10 mouse cellular contexts compared by ENCODE assay signal in genomic region chr11:115510507-115510888, GRCm38 (mm10). TPM values are rescaled to one million over a fixed set of nuclear protein-coding genes. Genes with fewer than 3 reads are reported as not detected.
A peak's percentile ranks its signal among the peaks of the same experiment; 100 is the strongest.
DNase-seq lines count a peak whose midpoint lies in the region; ATAC-seq and TF ChIP-seq lines count a peak whose summit lies in the region.
"Had no signal": no experiment of that assay in that cellular context is flagged by ENCODE, and none has a peak within 500 bp of the region (broad histone marks: within the 10 kb centered on the region; RNA-seq: fewer than 3 reads in every experiment).

No protein-coding gene starts in this region.

- peaks cover 34% of the 10 kb centered on the region for H3K36me3 ChIP-seq in hindbrain, embryonic 10.5 days
- no peaks in the 10 kb centered on the region for H3K36me3 ChIP-seq in liver, embryonic 15.5 days (replicated peaks)

- H3K4me2 ChIP-seq in liver, embryonic 15.5 days = peak overlapping the region; percentile 78

- no peak for ATAC-seq in liver, embryonic 15.5 days (ENCODE audit: insufficient read depth)

- intact Hi-C loops in gastrocnemius, adult 2 months (cut with DNase I) = no loop called here

- TF ChIP-seq CTCF in gastrocnemius, adult 2 months (IDR thresholded peaks at IDR 0.05) = no peak

- H3K27me3 ChIP-seq in hindbrain, embryonic 10.5 days (ENCODE audit: insufficient read depth, poor library complexity, severe bottlenecking) = no peaks in the 10 kb centered on the region
- H3K27me3 ChIP-seq in liver, embryonic 15.5 days = no peaks in the 10 kb centered on the region

- 64% methylated on average over 5 of the region's 5 CpGs for WGBS in hindbrain, embryonic 10.5 days
- 14% methylated on average over 5 of the region's 5 CpGs for WGBS in liver, embryonic 15.5 days (ENCODE audit: insufficient replicate concordance)

- H3K4me1 ChIP-seq in hindbrain, embryonic 10.5 days (replicated peaks) = peaks cover 76% of the 10 kb centered on the region
- peaks cover 83% of the 10 kb centered on the region for H3K4me1 ChIP-seq in liver, embryonic 15.5 days (replicated peaks)

- no peak overlapping the region for H3K4me3 ChIP-seq in gastrocnemius, adult 2 months
- H3K4me3 ChIP-seq in hindbrain, embryonic 10.5 days = peak overlapping the region; percentile 100
- peak overlapping the region; percentile 91 for H3K4me3 ChIP-seq in liver, embryonic 15.5 days (replicated peaks)

- no peaks in the 10 kb centered on the region for H3K9me3 ChIP-seq in hindbrain, embryonic 10.5 days
- no peaks in the 10 kb centered on the region for H3K9me3 ChIP-seq in liver, embryonic 15.5 days (replicated peaks)

- peak overlapping the region; percentile 42 for H3K9ac ChIP-seq in liver, embryonic 15.5 days

- DNase-seq in gastrocnemius, adult 2 months = no peak
- DNase-seq in gastrocnemius, postnatal 4 days (ENCODE audit: low spot score in 2 of 2) = no peak
- peak; percentile 58 for DNase-seq in A20 (ENCODE audit: low read depth, low spot score)
- DNase-seq in hindbrain, embryonic 10.5 days (ENCODE audit: low spot score) = no peak
- DNase-seq in cerebellum, adult 11 months = no peak
- no peak for DNase-seq in left cerebral cortex, adult 9 months (ENCODE audit: low spot score in 2 of 2)
- DNase-seq in urinary bladder, postnatal 14 days (ENCODE audit: low spot score) = no peak
- DNase-seq: adrenal gland, postnatal 25 days had no signal

- peak overlapping the region; percentile 52 for H3K27ac ChIP-seq in gastrocnemius, adult 2 months
- H3K27ac ChIP-seq in hindbrain, embryonic 10.5 days = peak overlapping the region; percentile 68
- H3K27ac ChIP-seq in liver, embryonic 15.5 days (replicated peaks) = peak overlapping the region; percentile 89

RNA-seq across cellular contexts. Expression of gene Jpt1, which starts 3.7 kb away (rescaled TPM):
- total RNA-seq in gastrocnemius, adult 2 months (2021) = 10 to 100 TPM; 38.4 to 40.9 TPM
- 100 to 1,000 TPM; 251 to 285 TPM for total RNA-seq in gastrocnemius, postnatal 4 days (2021)
- 778 and 995 TPM in 2 replicates for polyA plus RNA-seq in hindbrain, embryonic 10.5 days (2016; fragmentation: Nextera tagmentation; extraction: Ambion mirVana)
- 233 and 234 TPM in 2 replicates for polyA plus RNA-seq in liver, embryonic 15.5 days (2015; fragmentation: Nextera tagmentation; extraction: Ambion mirVana)

RNA-seq across cellular contexts. Expression of gene Nt5c, which starts 18.8 kb away (rescaled TPM):
- total RNA-seq in gastrocnemius, adult 2 months (2021) = 1 to 10 TPM; 5.8 to 7.7 TPM
- 10 to 100 TPM; 20.1 to 23.0 TPM for total RNA-seq in gastrocnemius, postnatal 4 days (2021)
- polyA plus RNA-seq in hindbrain, embryonic 10.5 days (2016; fragmentation: Nextera tagmentation; extraction: Ambion mirVana) = 93.3 and 98.0 TPM in 2 replicates
- 38.1 and 41.9 TPM in 2 replicates for polyA plus RNA-seq in liver, embryonic 15.5 days (2015; fragmentation: Nextera tagmentation; extraction: Ambion mirVana)

RNA-seq across cellular contexts. Expression of gene Sumo2, which starts 25.6 kb away (rescaled TPM):
- 100 to 1,000 TPM; 138 to 164 TPM for total RNA-seq in gastrocnemius, adult 2 months (2021)
- 100 to 1,000 TPM; 230 to 244 TPM for total RNA-seq in gastrocnemius, postnatal 4 days (2021)
- polyA plus RNA-seq in hindbrain, embryonic 10.5 days (2016; fragmentation: Nextera tagmentation; extraction: Ambion mirVana) = 1,372 and 1,467 TPM in 2 replicates
- 301 and 355 TPM in 2 replicates for polyA plus RNA-seq in liver, embryonic 15.5 days (2015; fragmentation: Nextera tagmentation; extraction: Ambion mirVana)

RNA-seq across cellular contexts. Expression of gene Armc7, which starts 35.0 kb away (rescaled TPM):
- total RNA-seq in gastrocnemius, adult 2 months (2021) = under 1 TPM; 0.95 to 0.99 TPM
- total RNA-seq in gastrocnemius, postnatal 4 days (2021) = 1 to 10 TPM; 2.1 to 3.4 TPM
- 8.1 and 10.8 TPM in 2 replicates for polyA plus RNA-seq in hindbrain, embryonic 10.5 days (2016; fragmentation: Nextera tagmentation; extraction: Ambion mirVana)
- 3.3 and 3.5 TPM in 2 replicates for polyA plus RNA-seq in liver, embryonic 15.5 days (2015; fragmentation: Nextera tagmentation; extraction: Ambion mirVana)

RNA-seq across cellular contexts. Expression of gene Slc16a5, which starts 48.2 kb away (rescaled TPM):
- total RNA-seq in gastrocnemius, adult 2 months (2021) = not detected
- not detected for total RNA-seq in gastrocnemius, postnatal 4 days (2021)
- polyA plus RNA-seq in hindbrain, embryonic 10.5 days (2016; fragmentation: Nextera tagmentation; extraction: Ambion mirVana) = not detected in 2 replicates
- 0.08 and 0.15 TPM in 2 replicates for polyA plus RNA-seq in liver, embryonic 15.5 days (2015; fragmentation: Nextera tagmentation; extraction: Ambion mirVana)
- total RNA-seq: adrenal gland, postnatal 25 days; left cerebral cortex, adult 8-10 months had no signal

Comparison
In these comparisons a context has a peak if more than half of its experiments do, and no peak if none do; other contexts are left out.
1. RNA of gene Jpt1, which starts 3.7 kb away (total RNA-seq): 251 to 285 TPM in gastrocnemius, postnatal 4 days; 38.4 to 40.9 TPM in gastrocnemius, adult 2 months; every median in the first group is over 4 times any median in the second.
2. Peak in every context shown above with its lines, with median percentiles within 50 percentile points of each other: H3K27ac ChIP-seq.